Mouse (Mus musculus) hindbrain, embryonic 12.5 days (tissue): Measurements from ENCODE around the gene Rab5if. TPM values are rescaled to one million over a fixed set of nuclear protein-coding genes. Genes with fewer than 3 reads are reported as not detected.
"Not testable (repeated sequence)": the region's sequence is repeated elsewhere in the genome, so short reads cannot be mapped to it uniquely, and the experiment has no call there.

Experiments
- ATAC-seq: fragments of 200-750 bp; cut with Nextera tagmentation; 2 replicates; pipeline ENCODE4 v1.8.0; 2017; ENCODE audit warnings: moderate TSS enrichment; ENCODE audit not compliant: low FRiP score
- H3K27ac ChIP-seq: fragments of 300-500 bp; sonication (generic); 2 replicates; pipeline ENCODE4 v1.5.1; 2016; ENCODE audit warnings: mild to moderate bottlenecking
- H3K27me3 ChIP-seq: fragments of 300-500 bp; sonication (generic); 2 replicates; pipeline ENCODE4 v1.6.1; 2016; ENCODE audit warnings: mild to moderate bottlenecking
- H3K36me3 ChIP-seq: fragments of 300-500 bp; sonication (generic); 2 replicates; pipeline ENCODE4 v1.6.1; 2016; ENCODE audit warnings: mild to moderate bottlenecking
- H3K4me1 ChIP-seq: fragments of 300-500 bp; sonication (generic); 2 replicates; pipeline ENCODE4 v1.6.1; 2016
- H3K4me2 ChIP-seq: fragments of 300-500 bp; sonication (generic); replicated peaks from 2 replicates; pipeline ENCODE4 v1.6.1; 2016; ENCODE audit warnings: mild to moderate bottlenecking
- H3K4me3 ChIP-seq: fragments of 300-500 bp; sonication (generic); 2 replicates; pipeline ENCODE4 v1.5.1; 2016; ENCODE audit warnings: mild to moderate bottlenecking
- H3K9ac ChIP-seq: fragments of 300-500 bp; sonication (generic); 2 replicates; pipeline ENCODE4 v1.6.1; 2016; ENCODE audit warnings: mild to moderate bottlenecking, moderate library complexity
- H3K9me3 ChIP-seq: fragments of 300-500 bp; sonication (generic); replicated peaks from 2 replicates; pipeline ENCODE4 v1.6.1; 2016; ENCODE audit warnings: mild to moderate bottlenecking
- WGBS: fragments of 180-500 bp; shearing (Covaris S2); methylation state at CpG from one replicate; pipeline ENCODE4 v1.1.7; 2016; 5-methylcytosine and 5-hydroxymethylcytosine counted together
- polyA plus RNA-seq: library from polyadenylated mRNA; unstranded; fragments of >200 nt; fragmentation: Nextera tagmentation; extraction: Ambion mirVana; gene quantifications from 2 replicates; pipeline ENCODE4 v1.2.1, GENCODE M21; 2016

Rab5if gene
- 170 and 175 TPM in 2 replicates for polyA plus RNA-seq

DNA sequence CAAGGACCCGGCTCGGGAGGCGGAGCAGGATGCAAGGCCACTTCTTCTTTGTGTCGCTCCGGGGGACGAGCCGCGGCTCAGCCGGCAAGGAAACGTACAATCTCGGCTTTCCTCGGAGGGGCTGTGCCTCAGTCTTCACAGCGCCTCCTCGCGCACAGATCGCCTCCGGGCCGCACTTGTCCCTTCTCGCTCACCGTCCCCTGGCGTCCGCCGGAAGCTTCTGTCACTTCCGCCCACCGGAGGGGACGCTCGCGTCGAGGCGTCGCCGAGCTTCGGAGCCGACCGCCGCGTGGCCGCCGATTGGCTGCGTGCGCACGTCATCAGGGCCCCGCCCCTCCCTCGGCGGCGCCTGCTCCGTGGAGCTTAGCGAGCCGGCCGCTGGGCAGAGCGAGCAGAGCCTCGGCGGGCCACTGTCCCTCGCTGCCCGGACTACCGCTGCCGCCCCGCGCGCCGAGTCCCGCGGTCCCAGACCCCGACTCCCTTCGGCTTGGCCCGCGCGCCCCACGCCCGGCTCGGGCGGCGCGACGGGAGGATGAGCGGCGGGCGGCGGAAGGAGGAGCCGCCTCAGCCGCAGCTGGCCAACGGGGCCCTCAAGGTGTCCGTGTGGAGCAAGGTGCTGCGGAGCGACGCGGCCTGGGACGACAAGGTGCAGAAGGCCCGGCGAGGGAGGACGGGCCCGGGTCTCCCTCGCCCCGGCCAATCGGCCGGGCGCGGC, at the start of gene Rab5if:
TSS of gene Rab5if (plus strand) at position 357 of the 715 bp plus-strand sequence.
- Histone ChIP-seq H3K27ac (peak within 1 kb of the TSS; percentile 92), H3K27me3 (no peaks in the 10 kb centered on the region), H3K36me3 (peaks cover 29% of the 10 kb centered on the region), H3K9ac (peak within 1 kb of the TSS; percentile 96), H3K4me1 (peaks cover 20% of the 10 kb centered on the region), H3K4me3 (peak within 1 kb of the TSS; percentile 96), H3K9me3 (no peaks in the 10 kb centered on the region), H3K4me2 (peak within 1 kb of the TSS; percentile 90)
- peak; percentile 96 for ATAC-seq
- under 1% methylated on average over 82 of the region's 98 CpGs for WGBS

DNA sequence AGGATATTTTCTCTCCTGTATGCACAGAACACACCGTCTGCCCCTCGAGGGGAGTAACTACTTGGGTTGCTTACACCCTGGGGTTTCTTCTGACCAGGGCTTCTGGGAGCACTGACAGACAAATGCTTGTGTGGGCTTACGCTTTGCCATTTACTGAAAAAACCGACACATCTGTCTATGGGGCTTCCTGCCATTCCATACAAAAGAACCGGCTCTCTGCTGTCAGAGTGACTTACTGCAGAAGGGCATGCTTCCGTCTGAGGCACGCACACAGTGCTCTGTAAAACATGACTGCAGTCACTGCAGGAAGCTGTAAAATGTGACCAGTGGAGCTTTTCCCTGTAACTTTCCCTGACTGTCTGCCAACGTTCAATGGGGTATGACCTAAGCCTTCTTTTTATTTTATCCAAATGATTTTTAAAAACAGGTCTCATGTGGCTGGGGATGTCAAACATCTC, 48.6 kb upstream of the Rab5if start:
- Histone ChIP-seq H3K27ac (no peak overlapping the region), H3K9me3 (no peaks in the 10 kb centered on the region), H3K4me3 (no peak overlapping the region), H3K4me2 (no peak overlapping the region), H3K27me3 (no peaks in the 10 kb centered on the region), H3K36me3 (no peaks in the 10 kb centered on the region), H3K4me1 (peaks cover 12% of the 10 kb centered on the region), H3K9ac (0 out of 2 replicates have a peak overlapping the region, but pooled peaks have one; percentile 25)
- WGBS: 6% methylated on average over 8 of the region's 8 CpGs
- no peak for ATAC-seq

DNA sequence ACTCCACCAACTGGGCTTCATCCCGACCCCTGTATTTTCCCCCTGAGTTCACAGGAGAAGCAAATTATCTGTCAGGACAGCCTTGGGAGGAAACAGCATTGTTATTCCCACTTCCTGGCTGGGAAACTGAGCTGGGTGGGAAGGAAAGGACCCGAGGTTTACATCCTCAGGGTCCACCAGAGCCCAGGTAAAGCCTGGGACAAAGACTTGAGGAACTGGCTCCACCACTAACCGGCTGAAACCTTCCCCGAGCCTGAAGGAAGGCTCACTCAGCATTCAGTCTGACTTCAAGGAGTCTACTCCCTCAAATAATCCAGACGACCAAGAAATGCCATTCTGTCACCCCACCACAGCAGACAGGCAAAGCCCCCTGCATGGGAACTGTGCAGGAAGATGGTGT, 48.0 kb upstream of the Rab5if start:
- Histone ChIP-seq H3K9me3 (no peaks in the 10 kb centered on the region), H3K4me2 (no peak overlapping the region), H3K27me3 (no peaks in the 10 kb centered on the region), H3K27ac (no peak overlapping the region), H3K4me3 (no peak overlapping the region), H3K9ac (0 out of 2 replicates have a peak overlapping the region, but pooled peaks have one; percentile 25), H3K36me3 (no peaks in the 10 kb centered on the region), H3K4me1 (peaks cover 12% of the 10 kb centered on the region)
- ATAC-seq: no peak
- WGBS: 26% methylated on average over 5 of the region's 5 CpGs

DNA sequence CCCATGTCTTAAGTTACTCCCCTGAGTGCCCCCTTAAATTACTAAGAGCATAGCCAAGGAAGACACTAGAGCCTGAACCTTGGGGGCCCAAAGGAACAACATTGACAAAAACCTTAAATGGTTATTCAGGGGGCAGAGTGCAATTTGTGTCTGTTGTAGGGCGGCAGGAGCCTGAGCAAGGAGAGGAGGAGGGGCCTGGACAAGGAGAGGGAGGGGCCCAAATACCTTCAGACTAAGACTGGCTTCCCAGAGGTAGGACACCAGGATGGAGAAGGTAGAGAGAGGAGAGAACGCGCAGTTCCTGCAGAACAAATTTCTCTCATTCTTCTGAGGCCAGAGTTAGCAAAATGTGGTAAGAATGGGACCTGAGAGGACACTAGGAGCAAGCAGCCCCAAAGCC, 47.5 kb upstream of the Rab5if start:
- no peak for ATAC-seq
- 71% methylated on average over 3 of the region's 3 CpGs for WGBS
- peaks cover 12% of the 10 kb centered on the region for H3K4me1 ChIP-seq
- no peak overlapping the region for H3K9ac ChIP-seq
- H3K27ac ChIP-seq: no peak overlapping the region
- no peaks in the 10 kb centered on the region for H3K9me3 ChIP-seq
- H3K4me2 ChIP-seq: no peak overlapping the region
- H3K27me3 ChIP-seq: no peaks in the 10 kb centered on the region
- H3K36me3 ChIP-seq: no peaks in the 10 kb centered on the region
- H3K4me3 ChIP-seq: no peak overlapping the region

DNA sequence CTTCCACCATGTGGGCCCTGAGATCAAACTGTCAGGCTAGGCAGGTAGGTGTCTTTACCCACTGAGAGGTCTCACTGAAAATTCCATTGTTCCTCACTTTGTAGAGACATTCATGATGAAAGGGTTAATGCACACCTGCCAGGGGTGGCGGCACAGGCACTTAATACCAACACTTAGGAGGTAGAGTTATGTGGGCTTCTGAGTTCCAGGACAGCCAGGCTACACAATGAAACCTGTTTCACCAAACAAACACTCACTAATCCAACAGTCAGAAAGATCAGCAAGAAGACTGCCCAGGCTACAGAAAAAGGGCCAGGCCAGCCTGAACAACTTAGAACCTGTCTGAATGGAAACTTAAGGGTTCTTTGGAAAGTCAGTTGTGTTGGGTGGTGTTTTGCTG, 46.8 kb upstream of the Rab5if start:
- 54% methylated on average over 1 of the region's 1 CpGs for WGBS
- no peak overlapping the region for H3K4me3 ChIP-seq
- no peak for ATAC-seq

DNA sequence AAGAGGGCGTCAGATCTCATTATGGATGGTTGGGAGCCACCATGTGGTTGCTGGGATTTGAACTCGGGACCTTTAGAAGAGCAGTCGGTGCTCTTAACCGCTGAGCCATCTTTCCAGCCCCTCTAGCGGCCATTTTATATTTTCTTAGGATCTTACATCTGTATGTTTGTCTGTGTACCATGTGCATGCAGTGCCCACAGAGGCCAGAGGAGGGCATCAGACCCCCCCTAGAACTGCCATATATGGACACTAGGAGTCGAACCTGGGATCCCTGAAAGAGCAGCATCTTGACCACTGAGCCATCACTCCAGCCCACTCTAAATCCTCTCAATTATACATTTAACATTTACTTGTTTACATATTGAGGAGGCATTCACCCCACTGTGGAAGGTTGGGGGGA, 37.8 kb upstream of the Rab5if start:
- H3K4me2 ChIP-seq, H3K9me3 ChIP-seq, H3K36me3 ChIP-seq, H3K9ac ChIP-seq, H3K27me3 ChIP-seq, H3K4me3 ChIP-seq, H3K27ac ChIP-seq, H3K4me1 ChIP-seq, ATAC-seq: not testable (repeated sequence)
- 89% methylated on average over 6 of the region's 6 CpGs for WGBS

More for the DNA sequence above, 46.8 kb upstream of the Rab5if start:
- H3K36me3 ChIP-seq: no peaks in the 10 kb centered on the region
- H3K4me1 ChIP-seq: peaks cover 12% of the 10 kb centered on the region
- H3K27me3 ChIP-seq: no peaks in the 10 kb centered on the region
- no peak overlapping the region for H3K4me2 ChIP-seq
- no peaks in the 10 kb centered on the region for H3K9me3 ChIP-seq
- no peak overlapping the region for H3K27ac ChIP-seq
- H3K9ac ChIP-seq: no peak overlapping the region

DNA sequence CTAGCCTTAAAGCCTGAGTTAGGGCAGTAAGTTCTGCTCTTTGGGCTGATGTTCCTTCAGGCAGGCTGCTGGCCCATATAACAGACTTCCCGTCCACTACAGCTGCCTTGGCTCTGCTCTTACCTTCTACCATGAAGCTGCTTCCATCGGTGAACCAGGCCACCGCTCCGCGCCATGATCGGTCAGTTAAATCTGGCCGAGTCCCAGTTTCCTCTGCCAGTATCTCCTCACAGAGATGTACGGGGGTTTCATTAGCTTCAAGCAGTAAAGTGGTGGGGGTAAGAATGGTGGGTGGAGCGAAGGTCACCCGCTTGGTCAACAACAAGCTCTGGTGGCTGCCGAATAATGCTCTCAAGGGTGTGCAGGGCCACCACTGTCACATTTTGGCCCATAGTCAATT, 28.6 kb upstream of the Rab5if start:
- Histone ChIP-seq H3K4me1 (no peaks in the 10 kb centered on the region), H3K4me2 (no peak overlapping the region), H3K9ac (no peak overlapping the region), H3K36me3 (peaks cover 49% of the 10 kb centered on the region), H3K4me3 (no peak overlapping the region), H3K27ac (no peak overlapping the region), H3K9me3 (peaks cover 10% of the 10 kb centered on the region; the same call in 1 of the 2 replicates), H3K27me3 (no peaks in the 10 kb centered on the region; the same call in 1 of the 2 replicates)
- 94% methylated on average over 11 of the region's 11 CpGs for WGBS
- ATAC-seq: no peak

DNA sequence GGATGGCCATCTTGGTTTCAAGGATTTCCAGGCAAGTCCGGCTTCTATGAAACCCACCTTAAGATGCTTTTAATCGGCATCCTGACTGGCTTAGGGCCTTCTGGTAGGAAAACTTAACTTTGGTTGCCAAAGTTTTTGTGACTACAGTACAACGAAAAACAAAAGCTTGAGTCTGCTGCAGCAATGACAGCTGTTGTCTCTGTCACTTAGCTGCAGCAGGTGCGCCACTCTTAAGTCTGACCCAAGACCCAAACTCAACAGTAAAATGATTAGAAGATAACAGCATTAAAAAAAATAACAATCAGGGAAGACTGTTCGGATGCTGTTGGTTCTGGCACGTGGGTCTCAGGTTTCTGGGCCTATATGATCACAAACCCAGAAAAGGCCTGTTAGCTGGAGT, 24.1 kb upstream of the Rab5if start:
- 62% methylated on average over 6 of the region's 6 CpGs for WGBS
- Histone ChIP-seq H3K27me3 (no peaks in the 10 kb centered on the region; the same call in 1 of the 2 replicates), H3K4me1 (peaks cover 38% of the 10 kb centered on the region), H3K4me3 (peak overlapping the region; percentile 75), H3K27ac (peak overlapping the region; percentile 57; the same call in 1 of the 2 replicates), H3K9me3 (peaks cover 3% of the 10 kb centered on the region; the same call in 1 of the 2 replicates), H3K9ac (no peak overlapping the region; the same call in 1 of the 2 replicates), H3K4me2 (peak overlapping the region; percentile 87), H3K36me3 (peaks cover 17% of the 10 kb centered on the region)
- no peak for ATAC-seq

DNA sequence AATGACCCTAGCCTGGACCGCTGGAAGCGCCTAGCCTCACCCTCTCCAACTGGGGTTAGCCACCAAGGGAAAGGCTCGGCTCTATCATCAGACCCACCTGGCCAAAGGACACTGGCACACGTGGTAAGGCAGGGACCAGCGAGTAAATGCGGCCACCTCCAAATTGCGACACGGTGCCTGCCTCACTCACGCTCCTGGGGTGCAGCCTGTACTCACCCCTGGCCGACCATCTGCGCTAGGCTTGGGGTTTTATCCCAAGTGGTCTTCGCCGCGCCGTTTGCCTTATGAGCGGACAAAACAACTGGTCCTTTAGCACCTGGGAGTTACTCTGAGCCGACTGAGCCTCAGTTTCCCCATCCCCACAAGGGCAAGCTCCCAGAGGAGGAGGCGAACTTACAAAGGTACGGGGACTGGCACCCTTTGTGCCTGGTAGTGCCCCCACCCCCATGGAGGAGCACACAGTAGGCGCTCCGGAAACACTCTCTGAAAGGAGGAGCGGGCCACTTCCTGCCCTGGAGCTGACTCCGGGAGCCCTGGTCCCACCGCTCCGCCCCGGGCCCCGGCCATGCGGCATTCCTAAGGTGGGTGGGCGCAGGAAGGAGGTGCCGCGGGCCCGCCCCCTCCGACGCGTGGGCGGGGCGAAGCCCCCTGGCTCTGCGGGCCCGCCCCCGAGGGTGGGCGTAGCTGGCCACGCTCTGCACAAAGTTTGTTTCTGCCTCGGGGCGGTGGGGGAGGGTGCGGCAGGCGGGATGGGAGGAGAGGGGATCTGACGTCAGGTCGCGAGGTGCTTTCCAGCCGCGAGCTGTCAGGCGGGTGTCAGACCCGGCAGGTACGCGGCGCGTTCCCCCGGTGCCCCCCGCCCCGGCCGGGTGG, 23.4 kb upstream of the Rab5if start, which contains the start of gene Tgif2:
TSS of gene Tgif2 (plus strand) at position 689 of the 873 bp plus-strand sequence.
- Histone ChIP-seq H3K4me3 (peak within 1 kb of the TSS; percentile 75), H3K4me1 (peaks cover 45% of the 10 kb centered on the region)
- 1% methylated on average over 60 of the region's 61 CpGs for WGBS

DNA sequence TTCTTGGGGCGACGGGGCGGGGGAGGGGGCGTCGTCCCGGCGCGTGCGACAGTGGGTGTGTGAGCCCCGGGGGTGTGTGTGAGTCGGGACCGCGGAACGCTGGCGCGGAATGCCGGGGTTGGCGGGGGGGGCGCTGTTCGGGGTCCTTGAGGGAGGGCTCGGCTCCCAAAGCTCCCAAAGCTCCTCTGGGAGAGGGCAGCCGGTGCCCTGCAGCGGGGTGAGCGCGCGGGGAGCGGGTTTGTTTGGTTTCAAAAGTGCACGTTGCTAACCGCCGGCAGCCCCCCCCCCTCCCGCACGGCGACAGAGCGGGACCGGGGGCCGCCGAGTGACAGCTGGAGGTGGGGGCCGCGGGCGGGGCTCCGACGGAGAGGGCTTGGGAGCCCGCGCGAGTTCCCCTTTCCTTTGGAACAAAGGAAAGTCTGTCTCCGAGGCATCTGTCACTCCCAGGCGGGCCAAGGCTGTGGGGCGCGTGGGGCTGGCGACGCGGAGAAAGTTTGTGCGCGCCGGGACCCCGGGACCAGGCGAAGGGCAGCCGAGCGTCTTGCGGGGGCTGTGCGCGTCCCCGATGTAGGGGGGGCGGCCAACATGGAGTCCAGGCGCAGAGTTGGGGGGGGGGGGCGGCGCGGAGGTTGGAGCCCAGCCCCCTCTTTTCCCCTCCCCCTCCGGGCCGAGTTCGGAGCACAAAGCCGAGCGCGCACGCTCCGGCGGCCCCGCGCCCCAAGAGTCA, 22.5 kb upstream of the Rab5if start:
- peaks cover 4% of the 10 kb centered on the region for H3K36me3 ChIP-seq
- peak overlapping the region; percentile 87 for H3K4me2 ChIP-seq
- peak overlapping the region; percentile 91 for H3K27ac ChIP-seq
- no peaks in the 10 kb centered on the region; the same call in 1 of the 2 replicates for H3K27me3 ChIP-seq
- ATAC-seq: peak; percentile 32
- WGBS: under 1% methylated on average over 49 of the region's 79 CpGs
- H3K9ac ChIP-seq: peak overlapping the region; percentile 84
- no peaks in the 10 kb centered on the region for H3K9me3 ChIP-seq
- H3K4me3 ChIP-seq: peak overlapping the region; percentile 75
- peaks cover 54% of the 10 kb centered on the region for H3K4me1 ChIP-seq

More for the DNA sequence above, 23.4 kb upstream of the Rab5if start, which contains the start of gene Tgif2:
- Histone ChIP-seq H3K4me2 (peak within 1 kb of the TSS; percentile 87), H3K9ac (peak within 1 kb of the TSS; percentile 84), H3K36me3 (peaks cover 9% of the 10 kb centered on the region), H3K9me3 (no peaks in the 10 kb centered on the region; the same call in 1 of the 2 replicates), H3K27ac (peak within 1 kb of the TSS; percentile 91), H3K27me3 (no peaks in the 10 kb centered on the region; the same call in 1 of the 2 replicates)
- peak; percentile 80 for ATAC-seq

DNA sequence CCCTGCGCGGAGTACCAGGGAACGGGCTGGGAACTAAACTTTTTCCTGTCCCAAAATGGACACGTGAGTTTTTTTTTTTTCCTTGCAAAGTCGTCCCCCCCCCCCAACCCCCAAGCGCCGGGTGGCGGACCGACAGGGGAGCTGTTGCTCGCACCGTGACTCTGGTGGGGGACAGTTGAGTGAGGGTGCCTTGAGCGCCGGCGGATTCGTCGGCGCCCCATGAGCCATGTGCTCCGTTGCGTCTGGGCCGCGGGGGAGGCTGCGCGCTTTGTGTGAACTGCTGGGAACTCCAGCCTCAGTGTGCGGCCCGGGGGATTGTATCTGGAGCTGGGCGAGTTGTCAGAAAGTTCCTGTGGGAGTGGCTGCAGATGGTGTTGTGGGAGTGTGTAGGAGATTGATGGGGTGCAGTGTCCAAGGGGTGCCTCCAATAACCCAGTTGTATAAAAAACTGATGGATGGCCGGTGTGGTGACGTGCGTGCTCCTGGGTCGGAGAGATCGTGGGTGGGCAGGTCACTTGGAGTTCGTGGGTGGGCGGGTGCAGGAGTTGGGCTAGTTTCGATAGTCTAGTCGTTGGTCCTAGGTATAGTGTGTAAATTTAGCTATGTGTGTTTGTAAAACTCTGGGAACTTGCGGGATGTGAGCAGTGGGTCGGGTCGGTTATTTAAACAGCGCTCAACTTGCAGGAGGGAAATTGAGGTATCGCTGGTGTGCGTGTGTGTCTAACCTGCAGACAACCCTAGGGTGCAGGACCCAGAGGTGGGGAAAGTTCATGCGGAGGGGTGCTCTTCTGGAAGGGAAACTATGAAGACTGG, 21.7 kb upstream of the Rab5if start:
- Histone ChIP-seq H3K9ac (peak overlapping the region; percentile 84), H3K4me2 (peak overlapping the region; percentile 87), H3K27ac (peak overlapping the region; percentile 91), H3K4me3 (peak overlapping the region; percentile 75), H3K9me3 (no peaks in the 10 kb centered on the region), H3K36me3 (peaks cover 5% of the 10 kb centered on the region; the same call in 1 of the 2 replicates), H3K27me3 (no peaks in the 10 kb centered on the region; the same call in 1 of the 2 replicates), H3K4me1 (peaks cover 61% of the 10 kb centered on the region)
- under 1% methylated on average over 42 of the region's 42 CpGs for WGBS
- peak; percentile 12; the same call in 1 of the 2 replicates for ATAC-seq
